Mouse (Mus musculus): Measurements from ENCODE around the gene Dnajc4.

DNA sequence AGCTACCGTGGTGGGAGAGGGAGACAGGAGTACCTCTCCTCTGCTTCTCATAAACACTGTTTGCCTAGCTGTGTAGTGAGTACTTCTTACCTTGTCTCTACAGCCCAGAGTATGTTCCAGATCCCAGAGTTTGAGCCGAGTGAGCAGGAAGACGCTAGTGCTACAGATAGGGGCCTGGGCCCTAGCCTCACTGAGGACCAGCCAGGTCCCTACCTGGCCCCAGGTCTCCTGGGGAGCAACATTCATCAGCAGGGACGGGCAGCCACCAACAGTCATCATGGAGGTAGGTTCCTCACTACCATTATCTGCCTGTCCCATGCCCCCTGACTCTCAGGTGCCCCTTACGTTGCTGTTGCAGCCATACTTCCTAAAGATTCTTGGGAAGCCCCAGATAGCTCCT is 49.6 kb downstream of the Dnajc4 start:
- TF ChIP-seq USF1 (IDR thresholded peaks at IDR 0.05; ENCODE audit: low read depth), result no peak
- no peak for TF ChIP-seq POLR2A (IDR thresholded peaks at IDR 0.05; ENCODE audit: insufficient read length, low read depth)
- TF ChIP-seq TCF12 (IDR thresholded peaks at IDR 0.05; ENCODE audit: insufficient read depth, poor library complexity, severe bottlenecking), result no peak
- TF ChIP-seq MAX (IDR thresholded peaks at IDR 0.05; ENCODE audit: low read depth), result no peak
- no peak for TF ChIP-seq POLR2AphosphoS2 (IDR thresholded peaks at IDR 0.05; ENCODE audit: insufficient read length, low read depth)
- TF ChIP-seq E2F4 (IDR thresholded peaks at IDR 0.05; ENCODE audit: insufficient read depth), result no peak
- TF ChIP-seq CEBPB (IDR thresholded peaks at IDR 0.05; ENCODE audit: insufficient read depth, poor library complexity, severe bottlenecking), result no peak
